Mouse (Mus musculus) layer of hippocampus, adult 6 months (tissue): ENCODE results near the gene Far2. TPM values are rescaled to one million over a fixed set of nuclear protein-coding genes. Genes with fewer than 3 reads are reported as not detected.

Source experiments
- long read RNA-seq, 2 experiments: library from polyadenylated mRNA; unstranded; transcript quantifications; one replicate each; pipeline ENCODE4 v2.0.0; 2019 to 2020
- polyA plus RNA-seq: library from polyadenylated mRNA; unstranded; fragments of <200 nt; fragmentation: Nextera tagmentation; gene quantifications from 2 replicates; pipeline ENCODE4 v1.2.3, GENCODE M21; 2021

Far2 gene
- polyA plus RNA-seq: 8.6 and 8.9 TPM in 2 replicates
- long read RNA-seq, experiment 1, transcript Far2-201 (12 exons, 3,480 nt): major isoform, 11 of 14 reads
- long read RNA-seq, experiment 1, partial matches to known transcripts: 0 of 14 reads
- long read RNA-seq, experiment 1, other reads (novel, unspliced or antisense): 3 of 14 reads
- long read RNA-seq, experiment 2, transcript Far2-201 (12 exons, 3,480 nt): major isoform, 38 of 50 reads
- long read RNA-seq, experiment 2, partial matches to known transcripts: 1 of 50 reads
- long read RNA-seq, experiment 2, other reads (novel, unspliced or antisense): 6 of 50 reads

DNA sequence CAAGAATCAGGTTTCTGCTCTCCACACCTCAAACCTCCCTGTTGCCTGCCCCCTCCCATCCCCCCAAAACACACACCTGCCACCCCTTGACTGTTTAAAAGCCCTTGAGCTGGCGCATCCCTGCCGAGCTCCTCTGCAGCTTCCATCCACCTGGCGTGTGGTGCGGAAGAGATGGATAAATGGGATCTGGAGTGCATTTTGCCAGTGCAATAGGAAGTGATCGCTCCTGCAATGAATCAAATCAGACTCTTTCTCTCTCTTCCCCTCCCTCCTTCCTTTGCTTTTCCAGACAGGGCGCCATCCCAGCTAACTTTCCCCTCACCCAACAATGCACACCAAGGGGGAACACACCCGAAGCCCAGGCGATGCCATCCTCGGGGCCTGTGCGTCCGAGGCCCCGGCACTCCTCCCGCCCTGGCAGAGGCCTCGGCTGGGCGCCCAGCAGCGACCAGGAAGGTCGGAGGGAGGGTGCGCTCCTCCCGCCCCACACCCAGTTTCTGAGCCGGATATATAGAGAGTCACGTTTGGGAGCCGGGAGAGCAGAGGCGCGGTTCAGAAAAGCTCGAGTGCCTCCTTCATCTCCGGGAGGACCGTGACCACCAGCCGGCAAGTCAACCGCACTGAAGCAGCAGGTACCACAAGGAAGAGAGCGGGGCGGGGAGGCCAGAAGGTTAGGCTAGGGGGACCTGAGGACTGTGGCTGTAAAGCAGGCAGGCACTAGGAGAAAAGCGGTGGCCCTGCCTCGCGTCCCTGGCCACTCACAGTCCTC is at the start of gene Far2:
TSS of gene Far2 (plus strand) at position 379 of the 769 bp plus-strand sequence.

DNA sequence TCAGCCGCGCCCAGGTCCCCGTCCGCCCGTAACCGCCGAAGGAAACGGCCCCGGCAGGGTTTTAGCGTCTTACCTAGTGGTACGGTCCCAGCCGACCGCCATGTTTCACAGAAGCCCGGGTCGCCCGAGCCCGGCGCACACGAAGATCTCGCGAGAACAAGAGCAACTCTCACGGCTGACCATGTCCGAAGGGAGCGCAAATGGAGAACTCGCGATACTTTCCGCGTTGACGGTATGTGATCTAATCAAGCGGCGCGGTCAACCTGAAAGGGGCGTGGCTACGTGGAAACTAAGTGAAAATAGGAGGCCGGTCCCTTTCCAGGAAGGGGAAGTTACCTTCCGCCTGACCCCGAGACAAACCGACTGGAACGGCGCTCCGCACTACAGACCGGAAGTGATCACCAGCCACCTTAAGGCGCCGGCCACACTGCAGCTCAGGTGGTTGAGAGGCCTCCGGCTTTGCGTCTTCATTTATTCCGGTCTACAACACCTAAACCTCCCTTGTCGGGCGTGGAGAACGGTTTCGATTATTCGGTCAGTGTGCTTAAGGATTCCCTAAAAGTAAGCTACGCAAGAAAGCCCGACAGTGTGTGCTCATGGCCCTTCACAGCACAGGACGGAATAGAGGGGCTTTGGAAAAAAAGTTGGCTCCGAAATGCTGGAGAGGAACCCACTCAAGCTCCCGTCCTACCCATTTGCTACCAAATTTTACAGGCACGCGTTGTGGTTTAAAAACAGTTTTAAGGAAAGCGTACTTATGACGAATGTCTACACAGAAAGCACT is 165.0 kb downstream of the Far2 start, which contains the start of gene Ergic2:
TSS of gene Ergic2 (minus strand) at position 478 of the 784 bp plus-strand sequence.

Other genes starting within 250 kb of the Far2 start
- 118 and 124 TPM in 2 replicates for gene Ergic2, start 165.1 kb downstream of the Far2 start, polyA plus RNA-seq